Mouse (Mus musculus): ENCODE measurements around the gene Abcd1. TPM values are rescaled to one million over a fixed set of nuclear protein-coding genes. Genes with fewer than 3 reads are reported as not detected.

The Abcd1 gene
- total RNA-seq, 1 experiment, result 5.0 TPM

GRCm38 (mm10) chrX:73715476-73716108 is 805 bp upstream of the Abcd1 start:
- H3K36me3 ChIP-seq (ENCODE audit: control insufficient read depth, insufficient read depth, low read length, poor library complexity, severe bottlenecking), result peaks cover 4% of the 10 kb centered on the region
- peak overlapping the region; percentile 22; the same call in 1 of the 2 replicates for H3K27ac ChIP-seq (ENCODE audit: insufficient read depth, low read depth, low read length, poor library complexity, severe bottlenecking)
- DNase-seq (ENCODE audit: low read depth, low spot score), result peak; percentile 16
- TF ChIP-seq CHD2 (IDR thresholded peaks at IDR 0.05; ENCODE audit: low read depth, low read length) (no peak), HCFC1 (IDR thresholded peaks at IDR 0.05; ENCODE audit: borderline replicate concordance, insufficient read depth, low read length) (no peak), MAFK (IDR thresholded peaks at IDR 0.05; ENCODE audit: insufficient read depth, low read depth, low read length) (no peak), ZNF384 (IDR thresholded peaks at IDR 0.05; ENCODE audit: low read depth, low read length) (no peak), ZC3H11A (IDR thresholded peaks at IDR 0.05; ENCODE audit: borderline replicate concordance, low read depth, low read length) (no peak)
- H3K4me1 ChIP-seq (ENCODE audit: control insufficient read depth in 2 of 2, insufficient read depth in 2 of 2, low read length in 2 of 2, poor library complexity in 1 of 2), result peaks cover 2 to 14% of the 10 kb centered on the region in 2 experiments; a peak in 2 of 4 replicates
- peak overlapping the region; percentile 89 for H3K9ac ChIP-seq (ENCODE audit: insufficient read depth, low read depth, low read length, poor library complexity, severe bottlenecking)
- no peaks in the 10 kb centered on the region for H3K9me3 ChIP-seq (ENCODE audit: control insufficient read depth, insufficient read depth, low read depth, low read length)
- in situ Hi-C loops (cut with MboI; ENCODE audit: low sequenced_read_pairs in 2 of 2, unreplicated experiment in 2 of 2), result no loop called here
- H3K4me3 ChIP-seq (ENCODE audit: insufficient read depth in 1 of 2, low read depth in 1 of 2, low read length in 2 of 2, poor library complexity in 1 of 2, severe bottlenecking in 1 of 2), result peak overlapping the region; percentile 68 to 73

DNA sequence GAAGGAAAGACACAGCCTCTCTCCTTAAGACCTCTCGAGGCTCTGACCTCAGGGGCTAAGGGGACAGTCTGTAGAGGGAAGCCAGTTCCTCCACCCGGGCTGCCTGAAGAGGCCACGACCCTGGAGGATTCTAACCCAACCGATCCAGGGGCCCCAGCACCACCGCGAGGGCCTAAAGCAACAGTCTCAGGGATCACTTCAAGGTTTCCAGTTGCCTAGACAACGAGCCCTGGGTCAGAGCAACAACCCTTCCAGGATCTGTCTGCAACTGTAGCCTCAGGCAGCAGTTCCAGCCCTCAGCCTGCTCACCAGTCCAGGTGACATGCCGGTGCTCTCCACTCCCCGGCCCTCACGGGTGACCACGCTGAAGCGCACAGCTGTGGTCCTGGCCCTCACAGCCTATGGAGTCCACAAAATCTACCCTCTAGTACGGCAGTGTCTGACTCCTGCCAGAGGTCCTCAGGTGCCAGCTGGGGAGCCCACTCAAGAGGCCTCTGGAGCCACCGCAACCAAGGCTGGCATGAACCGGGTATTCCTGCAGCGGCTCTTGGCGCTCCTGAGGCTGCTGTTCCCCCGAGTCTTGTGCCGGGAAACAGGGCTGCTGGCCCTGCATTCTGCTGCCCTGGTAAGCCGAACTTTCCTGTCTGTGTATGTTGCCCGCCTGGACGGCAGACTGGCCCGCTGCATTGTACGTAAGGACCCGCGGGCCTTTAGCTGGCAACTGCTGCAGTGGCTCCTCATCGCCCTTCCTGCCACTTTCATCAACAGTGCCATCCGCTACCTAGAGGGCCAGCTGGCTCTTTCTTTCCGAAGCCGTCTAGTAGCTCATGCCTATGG is 530 bp downstream of the Abcd1 start:
- Histone ChIP-seq H3K9me3 (ENCODE audit: control insufficient read depth, insufficient read depth, low read depth, low read length) (no peaks in the 10 kb centered on the region), H3K27ac (ENCODE audit: insufficient read depth, low read depth, low read length, poor library complexity, severe bottlenecking) (peak overlapping the region; percentile 51), H3K4me1 (ENCODE audit: control insufficient read depth in 2 of 2, insufficient read depth in 2 of 2, low read length in 2 of 2, poor library complexity in 1 of 2) (peaks cover 2 to 14% of the 10 kb centered on the region in 2 experiments; a peak in 2 of 4 replicates), H3K36me3 (ENCODE audit: control insufficient read depth, insufficient read depth, low read length, poor library complexity, severe bottlenecking) (peaks cover 3% of the 10 kb centered on the region), H3K4me3 (ENCODE audit: insufficient read depth in 1 of 2, low read depth in 1 of 2, low read length in 2 of 2, poor library complexity in 1 of 2, severe bottlenecking in 1 of 2) (peak overlapping the region; percentile 58 to 69), H3K9ac (ENCODE audit: insufficient read depth, low read depth, low read length, poor library complexity, severe bottlenecking) (peak overlapping the region; percentile 62)
- no peak for DNase-seq (ENCODE audit: low read depth, low spot score)
- in situ Hi-C loops (cut with MboI; ENCODE audit: low sequenced_read_pairs in 2 of 2, unreplicated experiment in 2 of 2), result no loop called here
- TF ChIP-seq ZNF384 (IDR thresholded peaks at IDR 0.05; ENCODE audit: low read depth, low read length) (no peak), HCFC1 (IDR thresholded peaks at IDR 0.05; ENCODE audit: borderline replicate concordance, insufficient read depth, low read length) (no peak), MAFK (IDR thresholded peaks at IDR 0.05; ENCODE audit: insufficient read depth, low read depth, low read length) (no peak), ZC3H11A (IDR thresholded peaks at IDR 0.05; ENCODE audit: borderline replicate concordance, low read depth, low read length) (no peak), CHD2 (IDR thresholded peaks at IDR 0.05; ENCODE audit: low read depth, low read length) (no peak)

- Histone ChIP-seq H3K4me1 (ENCODE audit: control insufficient read depth in 2 of 2, insufficient read depth in 2 of 2, low read length in 2 of 2, poor library complexity in 1 of 2) (peaks cover 2 to 14% of the 10 kb centered on the region in 2 experiments; a peak in 2 of 4 replicates), H3K9ac (ENCODE audit: insufficient read depth, low read depth, low read length, poor library complexity, severe bottlenecking) (peak overlapping the region; percentile 53; the same call in 1 of the 2 replicates), H3K9me3 (ENCODE audit: control insufficient read depth, insufficient read depth, low read depth, low read length) (no peaks in the 10 kb centered on the region), H3K27ac (ENCODE audit: insufficient read depth, low read depth, low read length, poor library complexity, severe bottlenecking) (no peak overlapping the region), H3K36me3 (ENCODE audit: control insufficient read depth, insufficient read depth, low read length, poor library complexity, severe bottlenecking) (peaks cover 3% of the 10 kb centered on the region), H3K4me3 (ENCODE audit: insufficient read depth in 1 of 2, low read depth in 1 of 2, low read length in 2 of 2, poor library complexity in 1 of 2, severe bottlenecking in 1 of 2) (peak overlapping the region; percentile 58 to 69; a peak in 3 of 4 replicates)
- no peak for DNase-seq (ENCODE audit: low read depth, low spot score)
- in situ Hi-C loops (cut with MboI; ENCODE audit: low sequenced_read_pairs in 2 of 2, unreplicated experiment in 2 of 2), result no loop called here
- TF ChIP-seq ZNF384 (IDR thresholded peaks at IDR 0.05; ENCODE audit: low read depth, low read length) (no peak), MAFK (IDR thresholded peaks at IDR 0.05; ENCODE audit: insufficient read depth, low read depth, low read length) (no peak), ZC3H11A (IDR thresholded peaks at IDR 0.05; ENCODE audit: borderline replicate concordance, low read depth, low read length) (no peak), HCFC1 (IDR thresholded peaks at IDR 0.05; ENCODE audit: borderline replicate concordance, insufficient read depth, low read length) (no peak), CHD2 (IDR thresholded peaks at IDR 0.05; ENCODE audit: low read depth, low read length) (no peak)
Observed at GRCm38 (mm10) chrX:73717667-73718066, 1.3 kb downstream of the Abcd1 start.

GRCm38 (mm10) chrX:73718271-73718670 is 1.9 kb downstream of the Abcd1 start:
- Histone ChIP-seq H3K9ac (ENCODE audit: insufficient read depth, low read depth, low read length, poor library complexity, severe bottlenecking) (no peak overlapping the region; the same call in 1 of the 2 replicates), H3K4me1 (ENCODE audit: control insufficient read depth in 2 of 2, insufficient read depth in 2 of 2, low read length in 2 of 2, poor library complexity in 1 of 2) (peaks cover 2 to 14% of the 10 kb centered on the region in 2 experiments; a peak in 2 of 4 replicates), H3K36me3 (ENCODE audit: control insufficient read depth, insufficient read depth, low read length, poor library complexity, severe bottlenecking) (peaks cover 3% of the 10 kb centered on the region), H3K27ac (ENCODE audit: insufficient read depth, low read depth, low read length, poor library complexity, severe bottlenecking) (no peak overlapping the region), H3K4me3 (ENCODE audit: insufficient read depth in 1 of 2, low read depth in 1 of 2, low read length in 2 of 2, poor library complexity in 1 of 2, severe bottlenecking in 1 of 2) (no peak overlapping the region), H3K9me3 (ENCODE audit: control insufficient read depth, insufficient read depth, low read depth, low read length) (no peaks in the 10 kb centered on the region)
- in situ Hi-C loops (cut with MboI; ENCODE audit: low sequenced_read_pairs in 2 of 2, unreplicated experiment in 2 of 2), result no loop called here
- DNase-seq (ENCODE audit: low read depth, low spot score), result no peak
- TF ChIP-seq HCFC1 (IDR thresholded peaks at IDR 0.05; ENCODE audit: borderline replicate concordance, insufficient read depth, low read length), result no peak
- TF ChIP-seq MAFK (IDR thresholded peaks at IDR 0.05; ENCODE audit: insufficient read depth, low read depth, low read length), result no peak
- TF ChIP-seq ZNF384 (IDR thresholded peaks at IDR 0.05; ENCODE audit: low read depth, low read length), result no peak
- no peak for TF ChIP-seq CHD2 (IDR thresholded peaks at IDR 0.05; ENCODE audit: low read depth, low read length)
- TF ChIP-seq ZC3H11A (IDR thresholded peaks at IDR 0.05; ENCODE audit: borderline replicate concordance, low read depth, low read length), result no peak

Measured in ES-E14 (cell line).